Mouse (Mus musculus) activated CD4-positive, CD25-positive, alpha-beta regulatory T cell, adult 4 months (primary cell): Measurements from ENCODE around the gene Poll. TPM values are rescaled to one million over a fixed set of nuclear protein-coding genes. Genes with fewer than 3 reads are reported as not detected.
A peak's percentile ranks its signal among the peaks of the same experiment; 100 is the strongest.

Experiments used
- ATAC-seq: one replicate; pipeline ENCODE4 v1.8.0; 2017
- polyA plus RNA-seq, 2 experiments: library from polyadenylated mRNA; unstranded; fragments of 100-300 nt; shearing (Covaris generic); gene quantifications; one replicate each; pipeline ENCODE4 v1.2.1; 2017

The Poll gene
- polyA plus RNA-seq, result 10 to 100 TPM; 16.2 to 31.6 TPM

- ATAC-seq, result peak; percentile 94
Measured at GRCm38 (mm10) chr19:45560153-45560890, at the start of gene Poll, which contains the start of gene Gm17018. Gene Poll, minus strand, starts transcription at chr19:45560531. Gene Gm17018, plus strand, starts transcription at chr19:45560615.

- no peak for ATAC-seq
Measured at GRCm38 (mm10) chr19:45608648-45609339, 48.5 kb upstream of the Poll start.

- ATAC-seq, result no peak
Measured at GRCm38 (mm10) chr19:45607479-45607878, 47.1 kb upstream of the Poll start.

GRCm38 (mm10) chr19:45606701-45607100 lies 46.4 kb upstream of the Poll start:
- ATAC-seq, result no peak

GRCm38 (mm10) chr19:45602606-45603005 lies 42.3 kb upstream of the Poll start:
- ATAC-seq, result no peak

GRCm38 (mm10) chr19:45597106-45597505 lies 36.8 kb upstream of the Poll start:
- ATAC-seq, result no peak

GRCm38 (mm10) chr19:45596434-45596833 lies 36.1 kb upstream of the Poll start:
- ATAC-seq, result no peak

- no peak for ATAC-seq
Measured at GRCm38 (mm10) chr19:45596019-45596418, 35.7 kb upstream of the Poll start.

GRCm38 (mm10) chr19:45595481-45595880 lies 35.1 kb upstream of the Poll start:
- ATAC-seq, result no peak

GRCm38 (mm10) chr19:45594079-45594478 lies 33.7 kb upstream of the Poll start:
- no peak for ATAC-seq

- ATAC-seq, result no peak
Measured at GRCm38 (mm10) chr19:45592916-45593315, 32.6 kb upstream of the Poll start.

GRCm38 (mm10) chr19:45591704-45592103 lies 31.4 kb upstream of the Poll start:
- ATAC-seq, result no peak

GRCm38 (mm10) chr19:45589761-45590160 lies 29.4 kb upstream of the Poll start:
- no peak for ATAC-seq

- ATAC-seq, result no peak
Measured at GRCm38 (mm10) chr19:45587509-45588292, 27.4 kb upstream of the Poll start.

- ATAC-seq, result no peak
Measured at GRCm38 (mm10) chr19:45586850-45587249, 26.5 kb upstream of the Poll start.

GRCm38 (mm10) chr19:45584856-45585620 lies 24.7 kb upstream of the Poll start:
- no peak for ATAC-seq

- no peak for ATAC-seq
Measured at GRCm38 (mm10) chr19:45583136-45583535, 22.8 kb upstream of the Poll start.

GRCm38 (mm10) chr19:45582161-45582560 lies 21.8 kb upstream of the Poll start:
- ATAC-seq, result no peak

- ATAC-seq, result no peak
Measured at GRCm38 (mm10) chr19:45581257-45581656, 20.9 kb upstream of the Poll start.

GRCm38 (mm10) chr19:45580235-45580634 lies 19.9 kb upstream of the Poll start:
- ATAC-seq, result no peak

- ATAC-seq, result no peak
Measured at GRCm38 (mm10) chr19:45579416-45579815, 19.1 kb upstream of the Poll start.

- no peak for ATAC-seq
Measured at GRCm38 (mm10) chr19:45578976-45579375, 18.6 kb upstream of the Poll start.
